Comparison of ENCODE assay signal across 25 mouse cellular contexts in the genomic region with DNA sequence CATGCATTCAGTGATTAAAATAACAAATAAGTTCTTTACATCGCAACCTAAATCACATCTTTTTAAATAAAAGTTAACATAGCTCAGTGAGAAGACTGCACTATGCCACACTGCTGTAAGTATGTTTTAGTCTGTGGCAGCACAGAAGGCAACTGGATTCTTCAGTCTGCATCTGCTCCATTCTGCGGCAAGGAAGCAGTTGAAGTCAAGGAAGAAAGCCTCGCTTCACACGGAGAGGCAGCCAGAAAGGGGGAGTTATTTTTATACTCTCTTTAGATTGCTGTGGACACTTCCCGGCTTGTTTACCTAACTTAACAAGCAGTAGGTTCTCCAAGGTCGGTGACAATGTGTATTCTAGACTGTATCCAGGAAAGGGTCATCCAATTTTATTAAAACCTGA.
DNase-seq lines count a peak whose midpoint lies in the region; ATAC-seq and TF ChIP-seq lines count a peak whose summit lies in the region.
"Had no signal": no experiment of that assay in that cellular context is flagged by ENCODE, and none has a peak within 500 bp of the region (broad histone marks: within the 10 kb centered on the region; RNA-seq: fewer than 3 reads in every experiment).

No protein-coding gene starts in this region.

- no peak for TF ChIP-seq CTCF in layer of hippocampus, adult 2 months (conservative IDR thresholded peaks at IDR 0.05)
- TF ChIP-seq CTCF in liver, postnatal 0 days (IDR thresholded peaks at IDR 0.05; ENCODE audit: low read depth) = no peak

- no peaks in the 10 kb centered on the region for H3K36me3 ChIP-seq in embryonic facial prominence, embryonic 11.5 days (replicated peaks; ENCODE audit: control insufficient read depth, insufficient read depth, low read depth, low read length)
- H3K36me3 ChIP-seq in embryonic facial prominence, embryonic 10.5 days (replicated peaks) = no peaks in the 10 kb centered on the region
- H3K36me3 ChIP-seq in heart, embryonic 13.5 days = no peaks in the 10 kb centered on the region
- no peaks in the 10 kb centered on the region for H3K36me3 ChIP-seq in liver, postnatal 0 days (replicated peaks; ENCODE audit: insufficient read depth, low read length)
- H3K36me3 ChIP-seq: embryonic facial prominence, embryonic 12.5 days; kidney, embryonic 15.5 days; neural tube, embryonic 13.5 days had no signal

- H3K4me1 ChIP-seq in embryonic facial prominence, embryonic 11.5 days (ENCODE audit: control insufficient read depth, insufficient read depth, low read length) = no peaks in the 10 kb centered on the region
- H3K4me1 ChIP-seq in embryonic facial prominence, embryonic 10.5 days = peaks cover 42% of the 10 kb centered on the region
- peaks cover 51% of the 10 kb centered on the region for H3K4me1 ChIP-seq in heart, embryonic 13.5 days
- peaks cover 7% of the 10 kb centered on the region; the same call in 1 of the 2 replicates for H3K4me1 ChIP-seq in liver, postnatal 0 days (ENCODE audit: insufficient read depth)

- H3K9me3 ChIP-seq in embryonic facial prominence, embryonic 11.5 days (replicated peaks; ENCODE audit: control insufficient read depth, low read length) = no peaks in the 10 kb centered on the region
- 0 out of 2 replicates have a peak, but pooled peaks cover under 1% of the 10 kb centered on the region for H3K9me3 ChIP-seq in embryonic facial prominence, embryonic 10.5 days
- no peaks in the 10 kb centered on the region for H3K9me3 ChIP-seq in heart, embryonic 13.5 days
- no peaks in the 10 kb centered on the region for H3K9me3 ChIP-seq in liver, postnatal 0 days (ENCODE audit: low read length)
- H3K9me3 ChIP-seq: embryonic facial prominence, embryonic 12.5 days; kidney, embryonic 15.5 days; neural tube, embryonic 13.5 days had no signal

- H3K27me3 ChIP-seq in embryonic facial prominence, embryonic 11.5 days (ENCODE audit: control insufficient read depth, insufficient read depth, low read length) = no peaks in the 10 kb centered on the region
- H3K27me3 ChIP-seq in embryonic facial prominence, embryonic 10.5 days (replicated peaks; ENCODE audit: low read depth, poor library complexity, severe bottlenecking) = no peaks in the 10 kb centered on the region
- H3K27me3 ChIP-seq in heart, embryonic 13.5 days (replicated peaks) = no peaks in the 10 kb centered on the region
- H3K27me3 ChIP-seq in liver, postnatal 0 days (ENCODE audit: insufficient read depth, low read length) = no peaks in the 10 kb centered on the region
- H3K27me3 ChIP-seq: embryonic facial prominence, embryonic 12.5 days; kidney, embryonic 15.5 days; neural tube, embryonic 13.5 days; Patski had no signal

- no peak overlapping the region for H3K4me2 ChIP-seq in embryonic facial prominence, embryonic 11.5 days (ENCODE audit: low read depth, low read length)
- peak overlapping the region; percentile 18; the same call in 1 of the 2 replicates for H3K4me2 ChIP-seq in heart, embryonic 13.5 days
- no peak overlapping the region for H3K4me2 ChIP-seq in liver, postnatal 0 days (ENCODE audit: low read depth, low read length)
- H3K4me2 ChIP-seq: embryonic facial prominence, embryonic 12.5 days; kidney, embryonic 15.5 days; neural tube, embryonic 13.5 days had no signal

- 34% methylated on average over 6 of the region's 6 CpGs for WGBS in embryonic facial prominence, embryonic 11.5 days
- 46% methylated on average over 6 of the region's 6 CpGs for WGBS in embryonic facial prominence, embryonic 10.5 days
- 27% methylated on average over 6 of the region's 6 CpGs for WGBS in heart, embryonic 13.5 days
- WGBS in liver, postnatal 0 days (ENCODE audit: insufficient replicate concordance) = 44% methylated on average over 6 of the region's 6 CpGs

- no peak for ATAC-seq in embryonic facial prominence, embryonic 11.5 days (replicated peaks; ENCODE audit: insufficient number of reproducible peaks, low FRiP score, low TSS enrichment, low read depth)
- no peak for ATAC-seq in heart, embryonic 13.5 days (ENCODE audit: extremely low read depth, insufficient number of reproducible peaks, low FRiP score, low TSS enrichment)
- ATAC-seq in liver, postnatal 0 days = no peak
- ATAC-seq: CD4-positive, CD25-positive, alpha-beta regulatory T cell, adult 4 months; hindbrain, embryonic 16.5 days; intestine, postnatal 0 days; Patski had no signal

- no peak overlapping the region for H3K9ac ChIP-seq in embryonic facial prominence, embryonic 11.5 days (replicated peaks; ENCODE audit: low read length)
- peak overlapping the region; percentile 42 for H3K9ac ChIP-seq in heart, embryonic 13.5 days
- no peak overlapping the region for H3K9ac ChIP-seq in liver, postnatal 0 days (replicated peaks)
- H3K9ac ChIP-seq: embryonic facial prominence, embryonic 12.5 days; kidney, embryonic 15.5 days; liver, embryonic 14.5 days; neural tube, embryonic 13.5 days had no signal

- DNase-seq in embryonic facial prominence, embryonic 11.5 days (ENCODE audit: low spot score) = peak; percentile 15
- DNase-seq in embryonic facial prominence, embryonic 10.5 days (ENCODE audit: low spot score) = no peak
- DNase-seq in heart, adult 11 months = no peak
- no peak for DNase-seq in layer of hippocampus, adult 2 months (ENCODE audit: low spot score in 2 of 2)
- DNase-seq in layer of hippocampus, postnatal 10 days (ENCODE audit: low spot score in 2 of 2) = no peak
- DNase-seq in brain, adult 2 months (ENCODE audit: low read depth, low spot score) = peak; percentile 58
- no peak for DNase-seq in liver, postnatal 0 days
- DNase-seq: adrenal gland, adult 8-10 months; cerebellum, adult 9-10 months; gastrocnemius, postnatal 14 days; heart, postnatal 14 days; layer of hippocampus, postnatal 36 days; lung, postnatal 14 days; midbrain, embryonic 14.5 days; thymus, postnatal 25 days had no signal

- no peak for TF ChIP-seq EP300 in liver, postnatal 0 days (IDR thresholded peaks at IDR 0.05; ENCODE audit: low read depth)

- H3K27ac ChIP-seq in embryonic facial prominence, embryonic 11.5 days (replicated peaks; ENCODE audit: low read depth, low read length) = no peak overlapping the region
- no peak overlapping the region for H3K27ac ChIP-seq in embryonic facial prominence, embryonic 10.5 days (replicated peaks)
- H3K27ac ChIP-seq in heart, embryonic 13.5 days (replicated peaks) = peak overlapping the region; percentile 60; the same call in 1 of the 2 replicates
- 0 out of 2 replicates have a peak overlapping the region, but pooled peaks have one; percentile 60 for H3K27ac ChIP-seq in layer of hippocampus, adult 2 months
- H3K27ac ChIP-seq in liver, postnatal 0 days (ENCODE audit: low read depth) = no peak overlapping the region
- H3K27ac ChIP-seq: embryonic facial prominence, embryonic 12.5 days; liver, embryonic 14.5 days; neural tube, embryonic 13.5 days had no signal

- H3K4me3 ChIP-seq in embryonic facial prominence, embryonic 11.5 days (ENCODE audit: low read depth, low read length) = no peak overlapping the region
- no peak overlapping the region for H3K4me3 ChIP-seq in embryonic facial prominence, embryonic 10.5 days
- no peak overlapping the region for H3K4me3 ChIP-seq in heart, embryonic 13.5 days
- no peak overlapping the region for H3K4me3 ChIP-seq in layer of hippocampus, adult 2 months
- no peak overlapping the region for H3K4me3 ChIP-seq in liver, postnatal 0 days (ENCODE audit: low read depth, low read length)
- H3K4me3 ChIP-seq: embryonic facial prominence, embryonic 12.5 days; kidney, embryonic 15.5 days; megakaryocyte, embryonic 14.5 days; neural tube, embryonic 13.5 days had no signal

Comparison
In these comparisons a context has a peak if more than half of its experiments do, and no peak if none do; other contexts are left out.
1. DNase-seq: peak in embryonic facial prominence, embryonic 11.5 days (single experiment) and brain, adult 2 months (single experiment); none in embryonic facial prominence, embryonic 10.5 days (single experiment), heart, adult 11 months (single experiment), layer of hippocampus, adult 2 months (0 of 2), layer of hippocampus, postnatal 10 days (0 of 2) and liver, postnatal 0 days (single experiment).
2. H3K27ac ChIP-seq: peak in heart, embryonic 13.5 days (single experiment) and layer of hippocampus, adult 2 months (single experiment); none in embryonic facial prominence, embryonic 11.5 days (single experiment), embryonic facial prominence, embryonic 10.5 days (single experiment) and liver, postnatal 0 days (single experiment).